Mouse (Mus musculus) mouse embryonic stem cell (cell line): ENCODE data around the gene Dbil5.
"Not testable (repeated sequence)": the region's sequence is repeated elsewhere in the genome, so short reads cannot be mapped to it uniquely, and the experiment has no call there.

Experiments used
- in situ Hi-C, 2 experiments: fragments of 300-500 bp; cut with MboI; formaldehyde crosslinking; loops; 1 replicate in 1 of 2; 3 replicates in 1 of 2; pipeline ENCODE4 v1.14.3; 2019 to 2020; ENCODE audit warnings: low sequenced_read_pairs in 2 of 2, low pct_unique_long_range_greater_than_20kb in 1 of 2, mixed read lengths in 1 of 2; ENCODE audit not compliant: unreplicated experiment in 1 of 2

Gene Dbil5

DNA sequence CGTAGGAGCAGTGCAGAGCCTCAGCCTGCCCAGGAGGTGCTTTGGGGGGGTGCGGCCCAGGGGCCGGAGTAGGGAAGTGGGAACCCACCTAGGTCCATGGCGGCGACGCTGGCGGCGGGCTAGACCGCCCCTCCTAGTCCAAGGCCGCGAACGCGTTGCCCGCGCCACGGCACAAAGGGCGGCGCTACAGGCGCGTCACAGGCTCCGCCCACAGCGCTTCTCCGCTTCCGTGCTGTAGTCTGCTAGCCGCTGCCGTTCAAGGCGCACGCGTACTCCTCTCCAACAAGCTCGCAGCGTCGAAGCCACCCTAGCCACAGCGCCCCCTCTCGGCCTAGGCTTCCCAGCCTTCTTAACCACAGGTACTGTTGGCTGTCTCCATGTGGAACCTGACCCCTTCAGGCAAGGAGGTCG lies at the start of gene Dbil5, which contains the start of gene Gemin4:
Dbil5 (plus strand) TSS at position 219 of the 411 bp plus-strand sequence.
Gemin4 (minus strand) TSS at position 275 of the 411 bp plus-strand sequence.
- in situ Hi-C loops, result no loop called here

DNA sequence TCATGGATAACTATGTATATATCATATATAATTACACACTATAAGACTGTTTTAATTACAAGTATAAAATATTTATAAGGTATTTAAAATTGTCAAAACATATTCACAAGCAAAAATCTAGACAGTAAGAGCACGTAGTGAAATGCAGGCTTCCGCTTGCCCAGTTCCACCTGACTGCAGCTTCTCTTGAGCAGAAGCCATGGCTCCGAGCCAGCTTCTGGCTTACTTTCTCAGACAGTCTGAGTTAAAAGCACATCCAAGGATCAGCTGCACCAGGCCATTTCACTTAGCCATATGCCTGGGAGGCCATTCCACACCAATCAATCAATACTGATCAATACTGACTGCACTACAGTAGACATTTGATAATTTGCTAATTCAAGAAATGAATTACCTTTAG lies 48.4 kb upstream of the Dbil5 start:
- in situ Hi-C loops, result loop anchor here (5.0 to 25.0 kb wide), 2 partner anchors 82 to 382 kb away; partner anchors contain the start of gene Doc2b (in 1 of the 2)

- in situ Hi-C loops, result loop anchor here in 1 of 2 experiments (25.0 kb wide), 1 partner anchor 383 kb away; the partner anchor contains the start of gene Doc2b
These were observed 47.2 kb upstream of the Dbil5 start for GRCm38 (mm10) chr11:76170207-76170606.

- in situ Hi-C loops, result no loop called here
These were observed 38.5 kb upstream of the Dbil5 start for GRCm38 (mm10) chr11:76178726-76179494.

GRCm38 (mm10) chr11:76179495-76180145 lies 37.8 kb upstream of the Dbil5 start, which contains the start of the genes Vps53 and Fam57a:
TSS of gene Vps53 (minus strand) at chr11:76179647.
TSS of gene Fam57a (plus strand) at chr11:76179671.
- in situ Hi-C loops, result no loop called here

GRCm38 (mm10) chr11:76180146-76180540 lies 37.3 kb upstream of the Dbil5 start:
- in situ Hi-C loops, result no loop called here

DNA sequence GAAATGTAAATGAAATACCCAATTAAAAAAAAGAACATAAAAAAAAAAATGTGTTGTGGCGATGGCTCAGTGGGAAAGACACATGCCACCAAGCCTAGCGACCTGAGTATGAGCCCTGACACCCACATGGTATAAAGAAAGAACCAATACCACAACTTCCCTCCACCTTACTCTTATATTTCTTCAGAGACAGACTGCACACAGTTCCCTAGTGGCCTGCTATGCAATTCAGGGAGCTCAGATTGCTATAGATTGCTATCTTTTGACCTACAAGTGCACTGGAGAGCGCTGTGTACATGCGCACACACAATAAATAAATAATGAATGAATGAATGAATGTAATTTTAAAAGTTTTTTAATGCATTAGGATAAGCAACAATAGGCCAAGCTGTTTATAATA lies 33.7 kb upstream of the Dbil5 start:
- in situ Hi-C loops, result no loop called here

GRCm38 (mm10) chr11:76186908-76187307 lies 30.5 kb upstream of the Dbil5 start:
- in situ Hi-C loops, result no loop called here

DNA sequence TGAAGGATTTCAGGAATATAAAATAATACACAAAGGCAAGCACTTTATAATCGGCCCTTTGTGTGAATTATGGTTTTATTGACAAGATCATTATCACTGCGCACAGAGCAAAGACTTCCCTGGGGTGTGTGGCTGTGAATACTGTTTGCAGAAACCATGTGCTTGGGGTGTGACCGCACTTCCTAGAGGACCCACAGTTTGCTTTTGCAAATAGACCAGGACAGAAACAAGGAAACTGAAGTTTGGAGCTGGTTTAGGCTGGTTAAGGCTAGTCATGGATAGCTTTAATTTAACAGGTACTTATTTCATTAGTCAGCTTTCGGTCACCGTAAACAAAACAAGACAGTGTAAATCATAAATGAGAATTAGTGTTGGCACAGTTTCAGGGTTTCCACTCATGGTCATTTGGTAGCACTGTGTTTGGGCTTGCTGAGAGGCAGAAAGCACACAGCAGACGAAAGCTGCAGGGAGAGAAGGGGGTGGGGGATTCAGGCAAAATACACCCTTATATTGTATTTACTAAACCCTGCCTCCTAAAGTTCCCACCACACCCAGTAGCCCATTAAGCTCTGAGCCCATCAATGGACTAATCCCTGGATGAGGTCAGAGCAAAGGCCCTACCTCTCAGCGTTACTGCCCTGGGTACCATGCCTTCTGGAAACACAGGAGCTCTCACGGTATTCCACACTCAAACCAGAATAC lies 21.0 kb upstream of the Dbil5 start:
- in situ Hi-C loops, result no loop called here

- in situ Hi-C loops, result no loop called here
These were observed 20.4 kb upstream of the Dbil5 start for GRCm38 (mm10) chr11:76196977-76197469.

DNA sequence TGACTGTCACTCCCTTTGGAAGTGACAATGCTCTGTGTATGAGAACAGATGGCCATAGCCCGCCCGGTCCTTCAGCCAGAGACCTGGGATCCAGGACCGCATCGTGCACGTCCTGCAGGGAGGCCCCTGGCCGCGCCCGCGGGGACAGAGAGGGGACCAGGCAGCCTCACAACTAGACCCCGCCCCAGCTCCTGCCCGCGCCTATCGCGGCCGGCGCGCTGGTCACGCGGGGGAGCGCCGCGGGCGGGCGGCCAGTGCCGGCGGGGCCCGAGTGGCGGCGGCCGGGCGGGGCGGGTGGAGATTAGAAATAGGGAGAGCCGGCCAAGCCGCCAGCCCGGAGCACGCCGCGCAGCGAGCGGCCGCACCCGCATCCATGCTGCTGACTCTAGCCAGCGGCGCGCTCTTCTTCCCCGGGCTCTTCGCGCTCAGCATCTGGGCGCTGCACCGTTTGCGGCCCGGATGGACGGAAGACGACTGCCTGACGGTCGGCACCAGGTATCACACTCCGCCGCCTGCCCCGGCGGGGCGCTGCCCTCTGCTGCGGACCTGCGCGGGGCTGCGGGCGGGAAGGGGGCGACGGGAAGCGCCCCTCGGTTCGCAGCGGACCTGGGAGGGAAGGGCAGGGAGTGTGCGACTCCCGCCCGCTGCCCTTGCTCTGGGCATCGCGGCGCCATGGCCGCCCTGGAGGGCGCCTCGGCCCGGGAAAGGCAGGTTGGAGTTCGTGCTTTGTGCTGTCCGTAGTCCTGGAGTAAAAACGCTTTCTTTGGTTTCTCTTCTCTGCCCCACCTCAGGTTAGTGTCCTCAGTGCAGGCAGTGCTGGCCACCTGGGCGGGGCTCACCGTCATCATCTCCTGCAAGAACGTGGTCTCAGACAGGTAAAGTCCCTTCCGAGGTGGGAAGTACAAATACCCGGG lies 15.4 kb upstream of the Dbil5 start:
- in situ Hi-C loops, result no loop called here

DNA sequence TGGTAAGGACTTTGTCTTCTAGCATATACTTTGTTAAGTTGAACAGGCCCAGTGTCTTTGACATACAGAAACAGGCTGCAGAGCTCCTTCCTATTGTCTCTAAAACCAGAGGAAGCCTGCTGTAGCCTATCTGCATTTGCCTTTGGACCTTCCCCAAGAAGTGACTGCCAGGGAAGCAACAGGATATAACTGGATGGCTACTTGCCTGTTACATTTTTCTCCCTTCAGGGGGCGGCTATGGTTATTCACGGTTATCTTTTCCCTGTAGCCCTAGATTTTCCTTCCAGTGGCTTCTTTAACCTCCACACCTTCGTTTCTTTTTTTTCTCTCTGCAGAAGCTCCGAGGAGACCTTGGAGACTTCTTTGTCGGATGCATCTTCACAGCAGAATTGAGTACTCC lies 10.6 kb upstream of the Dbil5 start:
- in situ Hi-C loops, result no loop called here

GRCm38 (mm10) chr11:76210228-76210985 lies 7.0 kb upstream of the Dbil5 start:
- in situ Hi-C loops, result no loop called here

DNA sequence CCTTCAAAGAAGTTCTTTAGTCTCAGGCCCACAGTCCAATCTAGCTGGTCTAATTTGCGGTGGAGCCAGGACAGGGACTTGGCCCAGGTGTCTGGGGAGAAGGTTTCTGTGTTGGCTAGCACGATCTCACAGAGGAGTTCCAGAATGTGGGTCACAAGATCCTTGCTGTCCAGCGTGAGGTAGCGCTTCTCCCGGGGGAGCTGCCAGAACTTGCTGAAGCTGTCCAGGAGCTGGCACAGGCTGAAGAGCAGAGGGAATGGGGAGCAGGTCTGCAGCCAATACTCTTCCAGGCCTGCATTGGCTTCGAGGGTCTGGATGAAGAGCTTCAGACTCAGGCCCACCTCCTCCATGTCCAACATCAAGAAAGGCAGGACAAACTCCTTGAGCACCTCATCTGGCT lies 5.8 kb upstream of the Dbil5 start:
- in situ Hi-C loops, result not testable (repeated sequence)

DNA sequence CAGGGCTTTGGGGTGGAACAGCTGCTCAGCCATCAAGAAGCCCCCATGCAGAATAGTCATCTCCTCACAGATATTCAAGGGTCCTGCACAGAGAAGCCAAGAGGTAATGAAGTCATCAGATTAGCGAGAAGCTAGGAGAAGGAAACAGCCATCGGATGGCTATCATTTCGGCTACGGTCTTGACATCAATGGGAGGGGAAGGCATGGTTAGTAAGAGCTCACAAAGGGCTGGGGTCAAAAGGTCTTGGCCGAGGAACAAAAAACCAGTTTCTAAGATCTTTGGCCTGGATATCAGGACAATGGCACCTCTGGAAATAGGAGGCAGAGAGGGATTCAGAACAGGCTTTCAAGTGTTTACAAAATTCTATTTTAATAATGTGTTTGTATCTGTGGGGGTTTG lies 3.6 kb upstream of the Dbil5 start:
- in situ Hi-C loops, result no loop called here

DNA sequence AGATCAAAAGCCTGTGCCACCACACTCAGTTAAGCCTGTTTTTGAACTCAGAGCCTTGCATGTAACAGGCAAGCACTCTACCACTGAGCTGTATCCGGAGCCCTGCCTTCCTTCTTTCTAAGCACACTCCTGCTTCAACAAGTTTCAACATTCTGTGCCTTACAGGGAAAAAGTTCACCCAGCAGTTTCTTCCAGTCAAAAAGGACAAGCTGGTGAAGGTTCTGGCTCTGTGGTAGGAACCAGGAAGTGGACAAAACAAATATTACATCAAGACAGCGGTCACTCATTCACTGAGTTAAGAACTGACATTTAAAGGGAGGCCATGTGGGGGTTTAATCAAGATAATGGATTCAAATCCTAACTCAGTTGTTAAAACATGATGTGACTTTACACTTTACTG lies 2.4 kb upstream of the Dbil5 start:
- in situ Hi-C loops, result no loop called here

GRCm38 (mm10) chr11:76216049-76216540 lies 1.3 kb upstream of the Dbil5 start:
- in situ Hi-C loops, result no loop called here
